Mouse (Mus musculus) midbrain, embryonic 12.5 days (tissue): Measurements from ENCODE around the gene Slc39a13. TPM values are rescaled to one million over a fixed set of nuclear protein-coding genes. Genes with fewer than 3 reads are reported as not detected.
"Not testable (repeated sequence)": the region's sequence is repeated elsewhere in the genome, so short reads cannot be mapped to it uniquely, and the experiment has no call there.

Experiments
- ATAC-seq: fragments of 200-750 bp; cut with Nextera tagmentation; 2 replicates; pipeline ENCODE4 v1.8.0; 2017; ENCODE audit warnings: low read depth, moderate TSS enrichment, moderate library complexity; ENCODE audit not compliant: low FRiP score
- H3K27ac ChIP-seq: fragments of 300-500 bp; sonication (generic); replicated peaks from 2 replicates; pipeline ENCODE4 v1.5.1; 2016; ENCODE audit warnings: mild to moderate bottlenecking
- H3K27me3 ChIP-seq: fragments of 300-500 bp; sonication (generic); 2 replicates; pipeline ENCODE4 v1.6.1; 2016; ENCODE audit warnings: mild to moderate bottlenecking
- H3K36me3 ChIP-seq: fragments of 300-500 bp; sonication (generic); 2 replicates; pipeline ENCODE4 v1.6.1; 2016
- H3K4me1 ChIP-seq: fragments of 300-500 bp; sonication (generic); 2 replicates; pipeline ENCODE4 v1.6.1; 2016
- H3K4me2 ChIP-seq: fragments of 300-500 bp; sonication (generic); replicated peaks from 2 replicates; pipeline ENCODE4 v1.6.1; 2016; ENCODE audit warnings: mild to moderate bottlenecking, moderate library complexity
- H3K4me3 ChIP-seq: fragments of 300-500 bp; sonication (generic); 2 replicates; pipeline ENCODE4 v1.5.1; 2016; ENCODE audit warnings: mild to moderate bottlenecking
- H3K9ac ChIP-seq: fragments of 300-500 bp; sonication (generic); replicated peaks from 2 replicates; pipeline ENCODE4 v1.6.1; 2016; ENCODE audit warnings: mild to moderate bottlenecking, moderate library complexity
- H3K9me3 ChIP-seq: fragments of 300-500 bp; sonication (generic); 2 replicates; pipeline ENCODE4 v1.6.1; 2016; ENCODE audit warnings: mild to moderate bottlenecking
- WGBS: fragments of 180-500 bp; shearing (Covaris S2); methylation state at CpG from one replicate; pipeline ENCODE4 v1.1.7; 2016; 5-methylcytosine and 5-hydroxymethylcytosine counted together
- polyA plus RNA-seq: library from polyadenylated mRNA; unstranded; fragments of >200 nt; fragmentation: Nextera tagmentation; extraction: Ambion mirVana; gene quantifications from 2 replicates; pipeline ENCODE4 v1.2.1, GENCODE M21; 2016

Gene Slc39a13
- polyA plus RNA-seq, 1 experiment from 2014 or later = 30.8 TPM

DNA sequence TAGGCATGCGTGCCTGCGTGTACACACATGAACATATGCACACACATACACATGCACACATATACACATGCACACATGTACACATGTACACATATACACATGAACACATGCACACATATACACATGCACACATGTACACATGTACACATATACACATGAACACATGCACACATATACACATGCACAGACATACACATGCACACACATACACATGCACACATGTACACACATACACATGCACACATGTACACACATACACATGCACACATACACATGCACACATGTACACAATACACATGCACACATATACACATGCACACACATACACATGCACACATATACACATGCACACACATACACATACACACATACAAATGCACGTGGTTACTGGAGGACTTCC is 41.6 kb upstream of the Slc39a13 start:
- H3K4me1 ChIP-seq, H3K4me3 ChIP-seq, H3K27ac ChIP-seq, ATAC-seq, H3K9ac ChIP-seq, H3K9me3 ChIP-seq, H3K36me3 ChIP-seq, H3K4me2 ChIP-seq: not testable (repeated sequence)
- H3K27me3 ChIP-seq = peaks cover 14% of the 10 kb centered on the region
- WGBS = 98% methylated on average over 3 of the region's 3 CpGs

DNA sequence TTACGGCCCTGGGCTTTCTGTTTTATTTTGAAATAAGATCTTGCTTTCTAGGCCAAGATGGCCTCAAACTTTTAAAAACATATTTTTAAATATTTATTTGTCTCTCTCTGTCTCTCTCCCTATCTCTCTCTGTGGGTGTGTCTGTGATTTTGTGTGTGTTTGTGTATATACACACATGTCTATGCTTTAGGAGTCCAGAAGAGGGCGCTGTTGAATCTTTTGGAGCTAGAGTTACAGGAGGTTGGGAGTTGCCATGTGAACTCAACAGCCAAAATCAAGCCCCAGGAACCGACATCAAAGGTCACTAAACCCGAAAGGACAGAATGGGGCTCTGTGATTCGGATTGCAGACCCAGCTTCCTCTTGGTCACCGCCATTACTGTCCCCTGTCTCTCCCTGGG is 40.2 kb upstream of the Slc39a13 start:
- 76% methylated on average over 6 of the region's 6 CpGs for WGBS
- no peak for ATAC-seq
- no peak overlapping the region for H3K4me2 ChIP-seq
- no peak overlapping the region for H3K27ac ChIP-seq
- no peak overlapping the region for H3K4me3 ChIP-seq
- H3K27me3 ChIP-seq = peaks cover 3% of the 10 kb centered on the region; the same call in 1 of the 2 replicates
- H3K36me3 ChIP-seq = no peaks in the 10 kb centered on the region
- H3K9ac ChIP-seq = no peak overlapping the region
- peaks cover 6% of the 10 kb centered on the region for H3K4me1 ChIP-seq
- no peaks in the 10 kb centered on the region for H3K9me3 ChIP-seq

DNA sequence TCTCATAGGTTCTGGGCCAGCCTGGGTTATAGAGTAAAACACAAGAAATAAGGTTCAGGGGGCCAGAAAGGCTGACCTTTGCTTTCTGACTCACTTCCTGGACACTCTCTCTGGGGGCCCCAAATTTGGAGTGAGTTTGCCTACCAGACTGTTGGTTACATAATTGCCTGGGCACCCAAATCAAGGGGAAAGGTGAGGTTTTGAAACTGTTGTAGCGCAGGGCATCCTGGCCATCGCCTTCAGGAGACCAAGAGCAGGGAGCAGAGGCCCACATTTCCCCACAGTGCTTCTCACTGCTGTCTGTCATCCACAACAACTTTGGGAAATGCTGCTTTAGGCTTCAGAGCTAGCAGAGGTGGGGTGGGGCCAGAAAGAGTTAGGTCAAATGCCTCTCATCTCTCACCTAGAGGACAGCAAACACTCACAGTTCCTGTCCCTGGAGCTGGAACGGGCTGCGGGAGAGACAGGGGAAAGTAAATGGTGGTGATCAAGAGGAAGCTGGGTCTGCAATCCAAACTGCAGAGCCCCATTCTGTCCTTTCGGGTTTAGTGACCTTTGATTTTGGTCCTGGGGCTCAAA is 39.7 kb upstream of the Slc39a13 start:
- H3K27ac ChIP-seq = no peak overlapping the region

DNA sequence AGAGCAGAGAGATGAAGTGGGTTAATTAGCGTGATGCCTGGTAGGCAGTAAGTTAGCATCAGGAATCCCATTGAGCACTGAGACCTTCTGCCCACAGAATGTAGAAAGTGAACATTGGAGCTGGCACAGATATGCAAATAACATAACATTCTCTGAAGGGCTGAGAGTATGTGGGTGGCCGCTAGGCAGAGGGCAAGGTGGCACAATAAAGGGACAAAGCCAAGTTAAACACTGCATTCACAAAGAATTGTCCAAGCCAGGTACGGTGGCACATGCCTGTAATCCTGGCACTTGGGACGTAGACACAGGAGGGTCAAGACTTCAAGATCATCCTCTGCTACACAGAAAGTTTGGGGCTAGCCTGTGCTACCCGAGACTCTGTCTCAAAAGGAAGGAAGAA is 39.0 kb upstream of the Slc39a13 start:
- no peak for ATAC-seq
- Histone ChIP-seq H3K27ac (no peak overlapping the region), H3K36me3 (no peaks in the 10 kb centered on the region), H3K9ac (no peak overlapping the region), H3K4me2 (no peak overlapping the region), H3K27me3 (no peaks in the 10 kb centered on the region), H3K4me1 (no peaks in the 10 kb centered on the region), H3K4me3 (no peak overlapping the region), H3K9me3 (no peaks in the 10 kb centered on the region)
- WGBS = 79% methylated on average over 5 of the region's 5 CpGs

More for the DNA sequence above, 39.7 kb upstream of the Slc39a13 start:
- Histone ChIP-seq H3K9me3 (no peaks in the 10 kb centered on the region), H3K36me3 (no peaks in the 10 kb centered on the region), H3K4me1 (peaks cover under 1% of the 10 kb centered on the region; the same call in 1 of the 2 replicates), H3K27me3 (no peaks in the 10 kb centered on the region), H3K9ac (no peak overlapping the region), H3K4me3 (no peak overlapping the region), H3K4me2 (no peak overlapping the region)
- no peak for ATAC-seq
- whole genome bisulfite sequencing = 90% methylated on average over 5 of the region's 5 CpGs

DNA sequence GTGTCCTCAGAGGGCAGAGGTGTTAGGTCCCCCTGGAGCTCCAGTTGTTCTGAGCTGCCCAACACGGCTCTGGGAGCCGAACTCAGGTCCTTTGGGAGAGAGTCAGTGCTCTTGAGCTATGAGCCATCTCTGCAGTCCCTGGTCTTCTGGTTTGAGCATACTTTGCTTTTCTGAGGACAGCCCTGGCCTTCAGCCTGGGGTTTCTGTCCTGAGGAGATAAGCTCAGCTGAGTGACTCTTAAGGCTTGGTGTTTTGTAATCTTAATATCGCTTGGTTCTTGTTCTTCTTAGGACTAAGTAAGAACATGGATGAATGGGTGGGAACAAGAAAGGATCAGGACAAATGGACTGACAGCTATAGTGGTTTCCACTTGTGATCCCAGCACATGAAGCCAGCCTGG is 37.9 kb upstream of the Slc39a13 start:
- H3K9ac ChIP-seq = no peak overlapping the region
- H3K27ac ChIP-seq = no peak overlapping the region
- no peaks in the 10 kb centered on the region for H3K4me1 ChIP-seq
- no peaks in the 10 kb centered on the region for H3K27me3 ChIP-seq
- H3K9me3 ChIP-seq = no peaks in the 10 kb centered on the region
- ATAC-seq = no peak
- no peak overlapping the region for H3K4me3 ChIP-seq
- 92% methylated on average over 3 of the region's 3 CpGs for WGBS
- H3K4me2 ChIP-seq = no peak overlapping the region
- no peaks in the 10 kb centered on the region for H3K36me3 ChIP-seq

DNA sequence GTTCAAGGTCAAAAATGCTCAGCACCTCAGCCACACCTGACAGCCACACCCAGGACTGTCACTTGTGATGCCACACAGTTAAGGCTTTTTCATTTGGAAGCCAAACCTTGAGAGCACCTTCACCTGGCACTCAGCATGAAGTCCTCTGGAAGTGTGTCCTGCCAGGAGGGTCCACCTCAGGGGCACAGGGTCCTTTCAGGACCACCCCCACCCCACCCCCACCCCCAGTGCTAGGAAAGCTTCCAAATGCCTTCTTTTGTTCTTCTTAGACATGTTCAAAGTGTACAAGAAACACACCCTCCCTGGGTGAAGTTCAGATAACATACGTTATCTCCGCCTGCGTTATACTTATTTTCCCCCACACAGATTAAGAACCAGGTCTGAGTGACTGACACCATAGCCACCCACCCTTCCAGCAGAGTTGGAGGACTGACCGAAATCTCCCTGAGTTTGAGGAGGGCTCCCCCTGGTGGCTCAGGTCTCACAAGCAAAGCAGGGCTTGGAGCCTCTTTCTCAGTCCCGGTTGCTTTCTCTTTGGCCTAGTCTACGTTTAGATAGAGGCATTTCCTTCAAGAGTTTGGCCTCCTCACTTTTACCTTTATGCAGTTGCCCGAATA is 31.0 kb upstream of the Slc39a13 start:
- Histone ChIP-seq H3K4me3 (no peak overlapping the region), H3K4me2 (no peak overlapping the region), H3K9ac (no peak overlapping the region), H3K36me3 (no peaks in the 10 kb centered on the region), H3K9me3 (no peaks in the 10 kb centered on the region), H3K27me3 (peaks cover 6% of the 10 kb centered on the region), H3K4me1 (no peaks in the 10 kb centered on the region), H3K27ac (no peak overlapping the region)
- peak; percentile 81 for ATAC-seq
- WGBS = 11% methylated on average over 7 of the region's 7 CpGs

DNA sequence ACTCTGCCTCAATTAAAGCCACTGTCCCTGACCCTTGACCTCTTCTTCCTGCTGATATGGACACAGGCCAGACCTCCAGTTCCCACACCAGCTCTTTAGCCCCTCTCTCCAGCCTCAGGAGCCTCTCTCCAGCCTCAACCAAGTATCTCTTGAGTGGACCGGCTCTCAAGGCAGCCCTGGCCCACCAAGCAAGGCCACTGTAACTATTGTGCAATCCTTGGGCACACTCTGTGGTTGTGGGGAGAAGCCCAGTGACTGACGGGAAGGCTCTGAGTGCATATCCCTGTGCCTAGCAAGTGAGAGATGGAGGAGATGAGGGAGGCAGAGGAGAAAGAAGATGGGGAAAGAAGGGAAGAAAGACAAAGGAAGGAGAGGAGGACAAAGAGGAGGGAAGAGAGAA is 27.9 kb upstream of the Slc39a13 start:
- Histone ChIP-seq H3K4me2 (no peak overlapping the region), H3K27ac (no peak overlapping the region), H3K36me3 (no peaks in the 10 kb centered on the region), H3K27me3 (peaks cover 6% of the 10 kb centered on the region), H3K9me3 (no peaks in the 10 kb centered on the region), H3K9ac (no peak overlapping the region), H3K4me1 (no peaks in the 10 kb centered on the region), H3K4me3 (no peak overlapping the region)
- ATAC-seq = no peak
- WGBS = 86% methylated on average over 2 of the region's 2 CpGs

DNA sequence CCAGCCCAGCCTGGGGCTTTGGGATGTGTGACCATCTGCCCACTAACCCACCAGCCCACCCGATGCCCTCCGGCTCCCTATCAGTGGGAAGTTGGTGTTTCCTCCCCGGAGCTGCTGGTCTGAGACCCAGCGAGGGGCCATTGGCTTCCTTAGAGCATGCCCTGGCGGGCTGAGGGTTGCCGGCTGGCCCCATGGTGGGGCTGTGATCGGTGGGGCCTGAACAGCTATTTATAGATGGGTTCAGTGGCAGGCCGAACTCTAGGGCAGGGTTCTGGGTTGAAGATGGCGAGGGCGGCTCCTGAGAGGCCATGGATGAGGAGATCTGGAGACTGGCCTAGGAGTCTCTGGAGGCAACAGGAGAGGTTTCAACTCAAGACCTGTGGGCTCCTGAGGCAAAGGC is 26.8 kb upstream of the Slc39a13 start:
- Histone ChIP-seq H3K36me3 (no peaks in the 10 kb centered on the region), H3K4me2 (no peak overlapping the region), H3K9me3 (no peaks in the 10 kb centered on the region), H3K27me3 (peaks cover 3% of the 10 kb centered on the region; the same call in 1 of the 2 replicates), H3K9ac (no peak overlapping the region), H3K27ac (no peak overlapping the region), H3K4me3 (no peak overlapping the region), H3K4me1 (no peaks in the 10 kb centered on the region)
- no peak for ATAC-seq
- 85% methylated on average over 10 of the region's 10 CpGs for WGBS

DNA sequence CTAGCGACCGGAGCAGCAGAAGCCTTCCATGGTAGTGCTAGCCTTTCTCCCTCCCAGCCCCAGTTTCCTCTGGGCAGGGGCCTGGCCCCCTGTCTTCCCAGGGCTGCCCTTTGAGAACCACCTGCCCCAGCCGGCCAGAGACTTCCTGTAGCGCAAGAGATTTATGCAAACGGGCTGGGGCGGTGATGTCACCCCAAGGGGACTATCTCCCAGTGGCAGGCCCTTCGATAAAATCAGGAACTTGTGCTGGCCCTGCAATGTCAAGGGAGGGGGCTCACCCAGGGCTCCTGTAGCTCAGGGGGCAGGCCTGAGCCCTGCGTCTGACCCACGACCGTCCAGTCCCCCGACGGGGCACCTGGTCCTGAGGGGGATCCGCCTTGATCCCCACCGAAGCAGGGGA is 26.3 kb upstream of the Slc39a13 start:
- no peak overlapping the region for H3K27ac ChIP-seq
- no peak for ATAC-seq
- H3K9me3 ChIP-seq = no peaks in the 10 kb centered on the region
- no peak overlapping the region for H3K9ac ChIP-seq
- no peak overlapping the region for H3K4me3 ChIP-seq
- H3K27me3 ChIP-seq = peaks cover 3% of the 10 kb centered on the region; the same call in 1 of the 2 replicates
- no peak overlapping the region for H3K4me2 ChIP-seq
- no peaks in the 10 kb centered on the region for H3K4me1 ChIP-seq
- no peaks in the 10 kb centered on the region for H3K36me3 ChIP-seq
- WGBS = 72% methylated on average over 14 of the region's 14 CpGs

DNA sequence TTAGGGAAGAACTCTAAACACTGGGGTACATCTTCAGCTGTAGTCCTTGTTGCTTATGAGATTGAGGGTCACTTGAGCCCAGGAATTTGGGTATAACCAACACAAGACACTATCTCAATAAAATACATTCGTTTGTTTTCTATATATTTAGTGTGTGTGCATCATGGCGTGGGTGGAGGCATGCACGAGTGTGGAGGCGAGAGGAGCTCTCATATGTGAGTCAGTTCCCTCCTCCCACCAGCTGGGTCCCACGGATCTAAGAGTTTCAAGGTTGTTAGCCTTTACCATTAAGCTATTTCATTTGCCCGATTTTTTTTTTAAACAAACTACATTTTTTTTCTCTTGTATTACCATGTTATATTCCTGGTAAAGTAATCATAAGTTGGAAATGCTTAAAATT is 20.6 kb upstream of the Slc39a13 start:
- no peak overlapping the region for H3K9ac ChIP-seq
- 0 out of 2 replicates have a peak, but pooled peaks cover 5% of the 10 kb centered on the region for H3K27me3 ChIP-seq
- H3K4me3 ChIP-seq = no peak overlapping the region
- H3K4me1 ChIP-seq = no peaks in the 10 kb centered on the region
- H3K36me3 ChIP-seq = no peaks in the 10 kb centered on the region
- WGBS = 78% methylated on average over 6 of the region's 6 CpGs
- H3K4me2 ChIP-seq = no peak overlapping the region
- no peak overlapping the region for H3K27ac ChIP-seq
- no peaks in the 10 kb centered on the region for H3K9me3 ChIP-seq
- no peak for ATAC-seq

DNA sequence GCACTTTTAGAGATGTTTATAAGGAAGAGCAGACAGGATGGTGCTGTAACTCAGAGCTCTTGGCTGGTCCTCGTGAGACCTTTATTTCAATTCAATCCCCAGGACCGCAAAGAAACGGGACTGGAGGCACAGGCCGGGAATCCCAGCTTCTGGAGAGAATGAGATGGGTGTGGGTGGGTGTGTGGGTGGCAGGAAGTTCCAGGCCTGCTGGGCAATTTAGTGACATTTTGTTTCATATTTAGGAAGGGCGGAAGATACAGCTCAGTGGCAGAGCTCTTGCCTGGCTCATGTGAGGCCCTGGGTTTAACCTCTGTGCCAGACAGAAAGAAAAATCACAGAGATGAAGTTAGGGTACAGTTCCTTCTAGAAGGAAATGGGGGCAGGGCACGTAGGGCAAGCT is 20.0 kb upstream of the Slc39a13 start:
- no peak overlapping the region for H3K9ac ChIP-seq
- no peaks in the 10 kb centered on the region for H3K9me3 ChIP-seq
- H3K27me3 ChIP-seq = 0 out of 2 replicates have a peak, but pooled peaks cover 5% of the 10 kb centered on the region
- no peak overlapping the region for H3K4me2 ChIP-seq
- 85% methylated on average over 6 of the region's 6 CpGs for WGBS
- no peaks in the 10 kb centered on the region for H3K36me3 ChIP-seq
- no peak overlapping the region for H3K4me3 ChIP-seq
- no peak for ATAC-seq
- no peak overlapping the region for H3K27ac ChIP-seq
- no peaks in the 10 kb centered on the region for H3K4me1 ChIP-seq

DNA sequence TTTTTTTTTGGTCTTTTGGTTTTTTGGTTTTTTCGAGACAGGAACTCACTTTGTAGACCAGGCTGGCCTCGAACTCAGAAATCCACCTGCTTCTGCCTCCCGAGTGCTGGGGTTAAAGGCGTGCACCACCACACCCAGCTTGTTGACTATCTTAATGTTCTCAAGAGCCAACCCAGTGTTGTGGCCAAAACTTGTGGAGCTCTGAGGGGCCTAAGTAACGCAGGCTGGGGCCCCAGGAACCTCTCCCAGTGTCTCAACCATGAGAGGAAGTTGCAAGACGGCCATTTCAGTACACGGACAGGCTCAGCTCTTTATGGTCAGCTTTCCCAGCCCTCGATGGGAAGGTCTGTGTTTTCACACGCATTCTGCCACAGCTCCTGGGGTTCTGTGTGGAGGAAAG is 18.8 kb upstream of the Slc39a13 start:
- Histone ChIP-seq H3K27me3 (0 out of 2 replicates have a peak, but pooled peaks cover 5% of the 10 kb centered on the region), H3K36me3 (no peaks in the 10 kb centered on the region), H3K9me3 (no peaks in the 10 kb centered on the region), H3K9ac (no peak overlapping the region), H3K4me1 (no peaks in the 10 kb centered on the region), H3K4me3 (no peak overlapping the region), H3K27ac (no peak overlapping the region), H3K4me2 (no peak overlapping the region)
- WGBS = 82% methylated on average over 9 of the region's 9 CpGs
- no peak for ATAC-seq

DNA sequence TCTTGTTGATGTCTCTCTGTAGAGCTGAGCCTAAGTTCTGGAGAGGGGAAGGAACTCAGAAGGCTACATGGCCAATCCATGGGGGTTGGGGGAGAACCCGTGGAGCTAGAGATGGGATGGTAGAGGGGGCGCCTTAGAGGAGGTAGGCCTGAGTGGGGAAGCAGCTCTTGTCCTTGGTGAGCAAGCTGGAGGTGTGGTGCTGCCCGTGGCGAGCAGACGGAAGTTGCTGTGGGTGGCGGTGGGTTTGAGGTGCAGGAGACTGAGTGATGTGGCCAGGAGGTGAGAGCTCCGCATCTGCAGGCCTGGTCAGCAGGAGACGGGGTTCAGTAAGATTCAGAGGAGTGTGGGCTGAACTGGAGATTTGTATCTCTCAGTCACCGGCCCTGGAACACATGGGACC is 17.2 kb upstream of the Slc39a13 start:
- Histone ChIP-seq H3K4me1 (no peaks in the 10 kb centered on the region), H3K9ac (no peak overlapping the region), H3K4me3 (no peak overlapping the region), H3K27ac (no peak overlapping the region), H3K27me3 (0 out of 2 replicates have a peak, but pooled peaks cover 5% of the 10 kb centered on the region), H3K36me3 (no peaks in the 10 kb centered on the region), H3K9me3 (no peaks in the 10 kb centered on the region), H3K4me2 (no peak overlapping the region)
- WGBS = 91% methylated on average over 9 of the region's 9 CpGs
- no peak for ATAC-seq
